Mouse (Mus musculus): ENCODE data around the gene Mark4. TPM values are rescaled to one million over a fixed set of nuclear protein-coding genes. Genes with fewer than 3 reads are reported as not detected.

Gene Mark4
- polyA plus RNA-seq, 1 experiment from 2014 or later, result 0.99 TPM

DNA sequence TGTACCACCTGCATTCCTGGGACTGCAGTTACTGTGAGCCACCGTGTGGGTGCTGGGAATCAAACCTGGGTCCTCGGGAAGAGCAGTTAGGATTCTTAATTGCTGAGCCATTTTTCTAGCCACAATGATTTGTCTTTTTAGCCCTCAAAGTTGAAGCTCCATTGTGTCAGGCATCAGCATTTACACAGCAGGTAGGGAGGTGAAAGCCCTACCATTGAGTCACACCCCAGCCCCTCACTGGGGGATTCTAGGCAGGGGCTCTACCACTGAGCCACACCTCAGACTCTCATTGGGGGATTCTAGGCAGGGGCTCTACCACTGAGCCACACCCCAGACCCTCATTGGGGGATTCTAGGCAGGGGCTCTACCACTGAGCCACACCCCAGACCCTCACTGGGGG, 22.3 kb downstream of the Mark4 start:
- Histone ChIP-seq H3K36me3 (ENCODE audit: control insufficient read depth, insufficient read depth) (peaks cover 13% of the 10 kb centered on the region), H3K4me1 (ENCODE audit: control insufficient read depth, low read depth, low read length) (no peaks in the 10 kb centered on the region), H3K27me3 (ENCODE audit: control insufficient read depth, insufficient read depth, low read depth, low read length) (no peaks in the 10 kb centered on the region), H3K9ac (ENCODE audit: low read depth, low read length) (no peak overlapping the region), H3K4me2 (ENCODE audit: low read depth, low read length) (no peak overlapping the region), H3K27ac (ENCODE audit: low read length) (no peak overlapping the region), H3K9me3 (replicated peaks; ENCODE audit: control insufficient read depth, low read length) (no peaks in the 10 kb centered on the region), H3K4me3 (ENCODE audit: low read depth, low read length) (no peak overlapping the region)
- no peak for ATAC-seq (ENCODE audit: low read depth)
- 62% methylated on average over 2 of the region's 2 CpGs for WGBS (ENCODE audit: insufficient replicate concordance)

GRCm38 (mm10) chr7:19432475-19432874, 26.1 kb downstream of the Mark4 start:
- Histone ChIP-seq H3K4me2 (ENCODE audit: low read depth, low read length) (no peak overlapping the region), H3K36me3 (ENCODE audit: control insufficient read depth, insufficient read depth) (peaks cover 13% of the 10 kb centered on the region), H3K27me3 (ENCODE audit: control insufficient read depth, insufficient read depth, low read depth, low read length) (no peaks in the 10 kb centered on the region), H3K9me3 (replicated peaks; ENCODE audit: control insufficient read depth, low read length) (no peaks in the 10 kb centered on the region), H3K4me3 (ENCODE audit: low read depth, low read length) (no peak overlapping the region), H3K9ac (ENCODE audit: low read depth, low read length) (no peak overlapping the region), H3K27ac (ENCODE audit: low read length) (no peak overlapping the region), H3K4me1 (ENCODE audit: control insufficient read depth, low read depth, low read length) (no peaks in the 10 kb centered on the region)
- ATAC-seq (ENCODE audit: low read depth), result no peak
- 86% methylated on average over 2 of the region's 2 CpGs for WGBS (ENCODE audit: insufficient replicate concordance)

GRCm38 (mm10) chr7:19430402-19430801, 28.2 kb downstream of the Mark4 start:
- no peak overlapping the region for H3K4me3 ChIP-seq (ENCODE audit: low read depth, low read length)
- H3K9ac ChIP-seq (ENCODE audit: low read depth, low read length), result no peak overlapping the region
- H3K9me3 ChIP-seq (replicated peaks; ENCODE audit: control insufficient read depth, low read length), result no peaks in the 10 kb centered on the region
- peaks cover 11% of the 10 kb centered on the region for H3K36me3 ChIP-seq (ENCODE audit: control insufficient read depth, insufficient read depth)
- H3K27me3 ChIP-seq (ENCODE audit: control insufficient read depth, insufficient read depth, low read depth, low read length), result no peaks in the 10 kb centered on the region
- ATAC-seq (ENCODE audit: low read depth), result no peak
- 75% methylated on average over 6 of the region's 6 CpGs for WGBS (ENCODE audit: insufficient replicate concordance)
- H3K4me2 ChIP-seq (ENCODE audit: low read depth, low read length), result no peak overlapping the region
- H3K27ac ChIP-seq (ENCODE audit: low read length), result no peak overlapping the region
- no peaks in the 10 kb centered on the region for H3K4me1 ChIP-seq (ENCODE audit: control insufficient read depth, low read depth, low read length)

- Histone ChIP-seq H3K4me2 (ENCODE audit: low read depth, low read length) (no peak overlapping the region), H3K9ac (ENCODE audit: low read depth, low read length) (no peak overlapping the region), H3K36me3 (ENCODE audit: control insufficient read depth, insufficient read depth) (peaks cover 11% of the 10 kb centered on the region), H3K4me3 (ENCODE audit: low read depth, low read length) (no peak overlapping the region), H3K27me3 (ENCODE audit: control insufficient read depth, insufficient read depth, low read depth, low read length) (no peaks in the 10 kb centered on the region), H3K4me1 (ENCODE audit: control insufficient read depth, low read depth, low read length) (no peaks in the 10 kb centered on the region), H3K9me3 (replicated peaks; ENCODE audit: control insufficient read depth, low read length) (no peaks in the 10 kb centered on the region), H3K27ac (ENCODE audit: low read length) (no peak overlapping the region)
- WGBS (ENCODE audit: insufficient replicate concordance), result 69% methylated on average over 8 of the region's 8 CpGs
- no peak for ATAC-seq (ENCODE audit: low read depth)
Observed at GRCm38 (mm10) chr7:19429726-19430125, 28.9 kb downstream of the Mark4 start.

DNA sequence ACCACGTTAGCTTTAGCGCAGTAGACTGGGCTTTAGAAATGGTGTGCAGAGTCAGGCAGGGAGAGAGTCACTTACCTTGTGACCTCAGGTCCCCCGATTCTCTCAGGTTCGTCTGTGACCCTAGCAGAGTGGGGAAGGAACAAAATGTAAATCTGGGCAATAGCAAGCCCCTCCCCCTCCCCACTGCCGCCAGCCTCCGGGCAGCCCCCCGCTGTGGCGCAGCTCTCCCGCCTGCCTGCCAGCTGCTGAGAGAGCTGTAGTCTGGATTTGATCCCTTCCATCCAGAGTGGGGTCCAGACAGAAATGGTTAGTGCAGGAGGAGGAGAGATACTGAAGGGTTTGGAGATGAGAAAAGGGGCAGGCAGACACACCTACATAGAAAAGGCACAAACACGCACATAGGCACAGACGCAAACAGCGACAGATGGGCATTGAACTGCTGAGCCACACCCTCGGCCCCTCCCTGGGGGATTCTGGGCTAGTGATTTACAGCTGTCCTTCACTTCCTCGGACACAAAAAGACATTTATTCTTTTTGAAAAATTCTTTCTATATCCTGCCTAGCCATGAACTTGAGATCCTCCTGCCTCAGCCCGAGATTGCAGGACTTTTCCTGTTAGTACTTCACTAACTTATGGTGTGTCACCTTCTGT, 30.5 kb downstream of the Mark4 start:
- Histone ChIP-seq H3K27ac (ENCODE audit: low read length) (no peak overlapping the region), H3K9ac (ENCODE audit: low read depth, low read length) (no peak overlapping the region), H3K36me3 (ENCODE audit: control insufficient read depth, insufficient read depth) (peaks cover 11% of the 10 kb centered on the region), H3K27me3 (ENCODE audit: control insufficient read depth, insufficient read depth, low read depth, low read length) (no peaks in the 10 kb centered on the region), H3K9me3 (replicated peaks; ENCODE audit: control insufficient read depth, low read length) (no peaks in the 10 kb centered on the region), H3K4me3 (ENCODE audit: low read depth, low read length) (no peak overlapping the region), H3K4me1 (ENCODE audit: control insufficient read depth, low read depth, low read length) (no peaks in the 10 kb centered on the region), H3K4me2 (ENCODE audit: low read depth, low read length) (no peak overlapping the region)
- no peak for ATAC-seq (ENCODE audit: low read depth)
- WGBS (ENCODE audit: insufficient replicate concordance), result 71% methylated on average over 15 of the region's 15 CpGs

DNA sequence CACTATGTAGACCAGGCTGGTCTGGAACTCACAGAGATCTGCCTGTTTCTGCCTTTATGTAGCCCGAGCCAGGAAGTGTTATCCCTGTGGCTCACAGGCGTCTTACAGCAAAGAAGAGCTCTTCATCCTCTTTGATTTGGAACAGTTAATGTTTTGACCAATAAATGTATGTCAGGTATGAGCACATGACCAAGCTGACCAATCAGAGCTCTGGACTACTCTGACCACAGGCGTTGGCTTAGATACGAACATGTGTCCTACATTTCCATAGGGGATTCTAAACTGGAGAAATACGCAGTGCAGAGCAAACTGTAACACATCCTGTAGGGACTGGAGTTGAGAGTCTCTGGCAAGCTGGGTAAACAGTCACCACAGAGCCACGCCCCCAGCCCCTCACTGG, 31.7 kb downstream of the Mark4 start:
- Histone ChIP-seq H3K4me2 (ENCODE audit: low read depth, low read length) (no peak overlapping the region), H3K9ac (ENCODE audit: low read depth, low read length) (no peak overlapping the region), H3K9me3 (replicated peaks; ENCODE audit: control insufficient read depth, low read length) (no peaks in the 10 kb centered on the region), H3K27ac (ENCODE audit: low read length) (no peak overlapping the region), H3K4me1 (ENCODE audit: control insufficient read depth, low read depth, low read length) (no peaks in the 10 kb centered on the region), H3K27me3 (ENCODE audit: control insufficient read depth, insufficient read depth, low read depth, low read length) (peaks cover 10% of the 10 kb centered on the region; the same call in 1 of the 2 replicates), H3K36me3 (ENCODE audit: control insufficient read depth, insufficient read depth) (no peaks in the 10 kb centered on the region), H3K4me3 (ENCODE audit: low read depth, low read length) (no peak overlapping the region)
- 73% methylated on average over 6 of the region's 6 CpGs for WGBS (ENCODE audit: insufficient replicate concordance)
- ATAC-seq (ENCODE audit: low read depth), result no peak

- no peaks in the 10 kb centered on the region for H3K36me3 ChIP-seq (ENCODE audit: control insufficient read depth, insufficient read depth)
- WGBS (ENCODE audit: insufficient replicate concordance), result 63% methylated on average over 6 of the region's 6 CpGs
Observed at GRCm38 (mm10) chr7:19426349-19426748, 32.3 kb downstream of the Mark4 start.

DNA sequence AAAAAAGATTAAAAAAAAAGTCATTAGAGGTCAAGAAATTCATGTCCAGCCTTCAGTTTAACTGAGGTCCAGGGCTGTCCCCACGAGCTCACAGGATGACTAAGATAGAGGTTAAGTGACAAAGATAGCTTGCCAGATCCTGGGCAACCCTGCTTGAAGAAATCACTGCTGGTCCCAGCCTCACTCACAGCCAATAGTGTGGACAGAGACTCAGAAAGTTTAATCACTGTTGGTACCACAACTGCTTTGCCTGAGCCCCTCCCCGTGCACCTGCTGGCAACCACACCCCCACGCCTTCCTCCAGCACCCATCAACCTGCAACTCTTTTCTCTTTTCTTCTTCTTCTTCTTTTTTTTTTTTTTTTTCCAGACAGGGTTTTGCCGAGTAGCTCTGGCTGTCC, 34.6 kb downstream of the Mark4 start:
- Histone ChIP-seq H3K9ac (ENCODE audit: low read depth, low read length) (no peak overlapping the region), H3K36me3 (ENCODE audit: control insufficient read depth, insufficient read depth) (no peaks in the 10 kb centered on the region), H3K4me1 (ENCODE audit: control insufficient read depth, low read depth, low read length) (peaks cover 12% of the 10 kb centered on the region), H3K27me3 (ENCODE audit: control insufficient read depth, insufficient read depth, low read depth, low read length) (peaks cover 34% of the 10 kb centered on the region), H3K9me3 (replicated peaks; ENCODE audit: control insufficient read depth, low read length) (no peaks in the 10 kb centered on the region), H3K4me3 (ENCODE audit: low read depth, low read length) (no peak overlapping the region), H3K27ac (ENCODE audit: low read length) (no peak overlapping the region), H3K4me2 (ENCODE audit: low read depth, low read length) (no peak overlapping the region)
- WGBS (ENCODE audit: insufficient replicate concordance), result 43% methylated on average over 4 of the region's 4 CpGs
- ATAC-seq (ENCODE audit: low read depth), result no peak

More at GRCm38 (mm10) chr7:19426349-19426748, 32.3 kb downstream of the Mark4 start:
- H3K4me2 ChIP-seq (ENCODE audit: low read depth, low read length), result no peak overlapping the region
- no peak overlapping the region for H3K4me3 ChIP-seq (ENCODE audit: low read depth, low read length)
- H3K4me1 ChIP-seq (ENCODE audit: control insufficient read depth, low read depth, low read length), result peaks cover 2% of the 10 kb centered on the region
- no peak overlapping the region for H3K27ac ChIP-seq (ENCODE audit: low read length)
- no peaks in the 10 kb centered on the region for H3K9me3 ChIP-seq (replicated peaks; ENCODE audit: control insufficient read depth, low read length)
- H3K27me3 ChIP-seq (ENCODE audit: control insufficient read depth, insufficient read depth, low read depth, low read length), result peaks cover 13% of the 10 kb centered on the region
- no peak for ATAC-seq (ENCODE audit: low read depth)
- no peak overlapping the region for H3K9ac ChIP-seq (ENCODE audit: low read depth, low read length)

DNA sequence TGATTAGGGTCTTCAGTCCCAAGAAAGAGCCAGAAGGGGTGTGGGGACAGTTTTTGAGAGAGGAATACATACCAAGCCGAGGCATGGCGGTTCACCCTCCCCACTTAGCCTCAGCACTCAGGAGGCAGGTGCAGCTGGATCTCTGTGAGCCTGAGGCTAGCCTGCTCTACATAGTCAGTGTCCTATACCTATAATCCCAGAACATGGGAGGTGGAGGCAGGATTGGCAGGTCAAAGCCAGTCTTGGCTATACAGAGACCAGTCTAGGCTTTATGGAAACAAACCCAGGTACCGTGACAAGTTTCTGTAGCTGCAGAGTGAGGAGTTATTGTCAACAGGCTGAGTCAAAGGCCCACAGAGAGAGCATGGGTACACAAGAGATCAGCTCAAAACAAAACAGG, 35.5 kb downstream of the Mark4 start:
- peaks cover 12% of the 10 kb centered on the region for H3K4me1 ChIP-seq (ENCODE audit: control insufficient read depth, low read depth, low read length)
- no peak overlapping the region for H3K4me2 ChIP-seq (ENCODE audit: low read depth, low read length)
- peaks cover 37% of the 10 kb centered on the region for H3K27me3 ChIP-seq (ENCODE audit: control insufficient read depth, insufficient read depth, low read depth, low read length)
- 62% methylated on average over 3 of the region's 3 CpGs for WGBS (ENCODE audit: insufficient replicate concordance)
- H3K9me3 ChIP-seq (replicated peaks; ENCODE audit: control insufficient read depth, low read length), result no peaks in the 10 kb centered on the region
- H3K36me3 ChIP-seq (ENCODE audit: control insufficient read depth, insufficient read depth), result no peaks in the 10 kb centered on the region
- no peak overlapping the region for H3K4me3 ChIP-seq (ENCODE audit: low read depth, low read length)
- ATAC-seq (ENCODE audit: low read depth), result no peak
- H3K9ac ChIP-seq (ENCODE audit: low read depth, low read length), result no peak overlapping the region
- H3K27ac ChIP-seq (ENCODE audit: low read length), result no peak overlapping the region

Data from liver, embryonic 16.5 days (tissue).